Mouse (Mus musculus) lung, postnatal 0 days (tissue): Measurements from ENCODE around the gene Gimap1. TPM values are rescaled to one million over a fixed set of nuclear protein-coding genes. Genes with fewer than 3 reads are reported as not detected.

Experiments used
- ATAC-seq: fragments of 200-750 bp; cut with Nextera tagmentation; 2 replicates; pipeline ENCODE4 v1.8.0; 2017; ENCODE audit warnings: moderate library complexity
- DNase-seq: peaks from one replicate; pipeline ENCODE4 v3.0.0-alpha.2; 2016; ENCODE audit warnings: low spot score
- H3K27ac ChIP-seq: fragments of 300-500 bp; sonication (generic); 2 replicates; pipeline ENCODE4 v1.5.1; 2014; ENCODE audit warnings: antibody characterized with exemption, mild to moderate bottlenecking, low read length, mixed read lengths
- H3K27me3 ChIP-seq: fragments of 300-500 bp; sonication (generic); replicated peaks from 2 replicates; pipeline ENCODE4 v1.6.1; 2014; ENCODE audit warnings: low read length, mixed read lengths; ENCODE audit not compliant: insufficient read depth
- H3K36me3 ChIP-seq: fragments of 300-500 bp; sonication (generic); 2 replicates; pipeline ENCODE4 v1.6.1; 2014; ENCODE audit warnings: low read length, mixed read lengths; ENCODE audit not compliant: insufficient read depth
- H3K4me1 ChIP-seq: fragments of 300-500 bp; sonication (generic); 2 replicates; pipeline ENCODE4 v1.6.1; 2014; ENCODE audit warnings: antibody characterized with exemption, low read depth, low read length, mixed read lengths; ENCODE audit not compliant: insufficient read depth
- H3K4me2 ChIP-seq: fragments of 300-500 bp; sonication (generic); replicated peaks from 2 replicates; pipeline ENCODE4 v1.6.1; 2014; ENCODE audit warnings: low read depth, mild to moderate bottlenecking, low read length, moderate library complexity, mixed read lengths
- H3K4me3 ChIP-seq: fragments of 300-500 bp; sonication (generic); 2 replicates; pipeline ENCODE4 v1.5.1; 2014; ENCODE audit warnings: low read depth, low read length
- H3K9ac ChIP-seq: fragments of 300-500 bp; sonication (generic); replicated peaks from 2 replicates; pipeline ENCODE4 v1.6.1; 2014; ENCODE audit warnings: low read depth, mild to moderate bottlenecking
- H3K9me3 ChIP-seq: fragments of 300-500 bp; sonication (generic); 2 replicates; pipeline ENCODE4 v1.6.1; 2016; ENCODE audit warnings: low read length, mixed read lengths
- CTCF ChIP-seq: IDR thresholded peaks from 2 replicates; pipeline ENCODE4 v1.5.1; 2016; ENCODE audit warnings: antibody characterized with exemption, mild to moderate bottlenecking
- EP300 ChIP-seq: IDR thresholded peaks from 2 replicates; pipeline ENCODE4 v1.6.1; 2016; ENCODE audit warnings: antibody characterized with exemption, mild to moderate bottlenecking, control low read depth
- WGBS: fragments of 180-500 bp; shearing (Covaris S2); extraction: QIAGEN DNeasy Blood & Tissue Kit; methylation state at CpG from one replicate; pipeline ENCODE4 v1.1.7; 2014; 5-methylcytosine and 5-hydroxymethylcytosine counted together
- polyA plus RNA-seq: library from polyadenylated mRNA; unstranded; fragments of >200 nt; fragmentation: Nextera tagmentation; extraction: Ambion mirVana; gene quantifications from 2 replicates; pipeline ENCODE4 v1.2.1, GENCODE M21; 2015

Gimap1 gene
- 61.8 and 74.6 TPM in 2 replicates for polyA plus RNA-seq

GRCm38 (mm10) chr6:48738961-48739779 lies at the start of gene Gimap1:
Gimap1 (plus strand) TSS chr6:48739054.
- H3K4me3 ChIP-seq, result peak within 1 kb of the TSS; percentile 33
- no peaks in the 10 kb centered on the region for H3K9me3 ChIP-seq
- peaks cover 7% of the 10 kb centered on the region; the same call in 1 of the 2 replicates for H3K4me1 ChIP-seq
- H3K36me3 ChIP-seq, result no peaks in the 10 kb centered on the region
- DNase-seq (peak; percentile 29), ATAC-seq (peak; percentile 59)
- H3K27me3 ChIP-seq, result no peaks in the 10 kb centered on the region
- H3K4me2 ChIP-seq, result peak within 1 kb of the TSS; percentile 47
- 46% methylated on average over 15 of the region's 15 CpGs for WGBS
- 0 out of 2 replicates have a peak within 1 kb of the TSS, but pooled peaks have one; percentile 23 for H3K9ac ChIP-seq
- peak within 1 kb of the TSS; percentile 68 for H3K27ac ChIP-seq
- TF ChIP-seq EP300, result peak; percentile 55; the same call in 1 of the 2 replicates
- no peak for TF ChIP-seq CTCF

GRCm38 (mm10) chr6:48689320-48689719 lies 49.5 kb upstream of the Gimap1 start:
- H3K36me3 ChIP-seq, result no peaks in the 10 kb centered on the region
- no peak overlapping the region for H3K9ac ChIP-seq
- DNase-seq (no peak), ATAC-seq (peak; percentile 28)
- no peak overlapping the region for H3K4me2 ChIP-seq
- no peak overlapping the region for H3K27ac ChIP-seq
- no peak overlapping the region for H3K4me3 ChIP-seq
- H3K9me3 ChIP-seq, result no peaks in the 10 kb centered on the region
- no peak for TF ChIP-seq EP300
- no peak for TF ChIP-seq CTCF
- H3K27me3 ChIP-seq, result no peaks in the 10 kb centered on the region
- H3K4me1 ChIP-seq, result no peaks in the 10 kb centered on the region
- 65% methylated on average over 2 of the region's 2 CpGs for WGBS

GRCm38 (mm10) chr6:48692962-48693361 lies 45.9 kb upstream of the Gimap1 start:
- H3K4me3 ChIP-seq, result no peak overlapping the region
- H3K9me3 ChIP-seq, result no peaks in the 10 kb centered on the region
- no peak for TF ChIP-seq CTCF
- TF ChIP-seq EP300, result no peak
- DNase-seq, result no peak
- H3K27me3 ChIP-seq, result no peaks in the 10 kb centered on the region
- WGBS, result 66% methylated on average over 6 of the region's 6 CpGs
- no peaks in the 10 kb centered on the region for H3K36me3 ChIP-seq
- no peak overlapping the region for H3K9ac ChIP-seq
- no peak overlapping the region for H3K4me2 ChIP-seq
- no peak overlapping the region for H3K27ac ChIP-seq
- no peaks in the 10 kb centered on the region for H3K4me1 ChIP-seq
- ATAC-seq, result no peak

- 71% methylated on average over 4 of the region's 4 CpGs for WGBS
- no peak for ATAC-seq
Measured at GRCm38 (mm10) chr6:48696830-48697554, 41.9 kb upstream of the Gimap1 start.

GRCm38 (mm10) chr6:48697555-48697930 lies 41.3 kb upstream of the Gimap1 start:
- DNase-seq (peak; percentile 53), ATAC-seq (peak; percentile 36)
- Histone ChIP-seq H3K9me3 (no peaks in the 10 kb centered on the region), H3K9ac (no peak overlapping the region), H3K4me3 (no peak overlapping the region), H3K27ac (peak overlapping the region; percentile 73), H3K36me3 (no peaks in the 10 kb centered on the region), H3K4me1 (0 out of 2 replicates have a peak, but pooled peaks cover 4% of the 10 kb centered on the region), H3K27me3 (no peaks in the 10 kb centered on the region), H3K4me2 (no peak overlapping the region)
- 11% methylated on average over 1 of the region's 1 CpGs for WGBS
- TF ChIP-seq EP300 (peak; percentile 57), CTCF (no peak)

More at GRCm38 (mm10) chr6:48696830-48697554, 41.9 kb upstream of the Gimap1 start:
- Histone ChIP-seq H3K9ac (no peak overlapping the region), H3K4me3 (no peak overlapping the region), H3K9me3 (no peaks in the 10 kb centered on the region), H3K4me1 (0 out of 2 replicates have a peak, but pooled peaks cover 4% of the 10 kb centered on the region), H3K4me2 (no peak overlapping the region), H3K27me3 (no peaks in the 10 kb centered on the region), H3K27ac (peak overlapping the region; percentile 73), H3K36me3 (no peaks in the 10 kb centered on the region)
- DNase-seq, result no peak
- TF ChIP-seq CTCF (no peak), EP300 (no peak)
